Mouse (Mus musculus): ENCODE measurements at regions not wholly inside any gene's neighbourhood (a gene's known extent, or its start where the extent isn't known, plus 50 kb on each side); places are given as distances from the start of the nearest gene placed in this dataset.

GRCm38 (mm10) chr3:34593279-34593678 is 56.9 kb upstream of the Sox2 start:
- DNase-seq (ENCODE audit: low spot score): no peak

- no peak for DNase-seq (ENCODE audit: low spot score)
Observed at GRCm38 (mm10) chr3:34577896-34578530, 72.2 kb upstream of the Sox2 start.

- DNase-seq (ENCODE audit: low spot score): no peak
Observed at GRCm38 (mm10) chr3:34577115-34577514, 73.1 kb upstream of the Sox2 start.

DNA sequence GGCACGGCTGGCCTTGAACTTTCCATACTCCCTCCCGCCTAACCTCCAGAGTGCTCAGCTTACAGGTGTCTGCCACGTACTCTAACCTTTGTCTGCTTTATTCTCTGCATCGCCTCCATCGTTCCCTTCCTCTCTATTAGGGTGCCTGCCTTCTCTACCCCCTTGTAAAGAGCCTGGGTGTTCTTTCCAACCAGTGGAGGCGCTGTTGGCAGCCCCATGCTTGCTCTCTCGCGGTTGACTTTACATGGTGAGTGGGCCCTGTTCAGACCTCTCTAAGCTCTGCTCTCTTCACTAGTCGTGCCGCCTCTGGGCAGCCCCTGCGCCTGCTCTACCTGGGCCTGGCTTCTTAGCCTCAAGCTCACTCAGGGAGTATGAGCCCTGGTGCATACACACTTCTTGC is 74.0 kb upstream of the Sox2 start:
- DNase-seq (ENCODE audit: low spot score): no peak

- DNase-seq (ENCODE audit: low spot score): no peak
Observed at GRCm38 (mm10) chr3:34574711-34575350, 75.4 kb upstream of the Sox2 start.

GRCm38 (mm10) chr3:34573312-34573711 is 76.9 kb upstream of the Sox2 start:
- no peak for DNase-seq (ENCODE audit: low spot score)

DNA sequence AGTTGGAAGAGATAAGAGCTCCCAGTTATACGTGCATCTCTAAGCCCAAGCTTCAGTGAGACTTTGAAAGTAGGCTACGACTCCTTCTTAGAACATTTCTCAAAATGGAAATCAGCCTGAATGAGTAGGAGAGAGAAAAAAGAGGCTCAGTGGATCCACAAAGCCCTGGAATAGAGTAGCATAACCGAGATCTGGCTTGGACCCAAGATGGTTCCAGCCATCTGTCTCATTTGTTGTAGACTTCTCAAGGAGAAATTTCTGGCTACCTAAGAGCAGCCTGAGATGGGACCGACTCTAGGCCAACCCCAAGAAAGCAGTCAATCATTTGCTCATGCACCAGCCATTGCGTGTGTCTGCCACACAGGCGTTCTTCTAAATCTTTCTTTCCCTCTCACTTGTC is 78.1 kb upstream of the Sox2 start:
- DNase-seq (ENCODE audit: low spot score): peak; percentile 55

DNA sequence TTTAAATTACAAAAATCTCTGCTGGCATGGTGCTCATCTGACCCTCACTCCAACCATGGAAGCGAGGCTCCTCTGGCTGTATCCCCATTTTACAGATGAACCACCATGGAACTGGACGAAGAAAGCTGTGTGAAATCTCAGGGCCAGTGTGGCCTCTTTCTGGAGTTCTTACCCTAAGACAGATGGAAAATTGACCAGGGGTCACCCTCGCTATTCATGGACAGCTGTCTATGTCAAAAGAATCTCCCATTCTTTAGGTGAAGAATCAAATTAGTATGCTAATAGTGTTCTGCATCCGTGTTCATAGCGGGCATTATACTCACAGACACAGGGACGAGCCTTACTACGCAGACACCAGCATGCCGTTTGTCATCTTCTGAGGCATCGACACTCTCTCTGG is 78.6 kb upstream of the Sox2 start:
- DNase-seq (ENCODE audit: low spot score): no peak

DNA sequence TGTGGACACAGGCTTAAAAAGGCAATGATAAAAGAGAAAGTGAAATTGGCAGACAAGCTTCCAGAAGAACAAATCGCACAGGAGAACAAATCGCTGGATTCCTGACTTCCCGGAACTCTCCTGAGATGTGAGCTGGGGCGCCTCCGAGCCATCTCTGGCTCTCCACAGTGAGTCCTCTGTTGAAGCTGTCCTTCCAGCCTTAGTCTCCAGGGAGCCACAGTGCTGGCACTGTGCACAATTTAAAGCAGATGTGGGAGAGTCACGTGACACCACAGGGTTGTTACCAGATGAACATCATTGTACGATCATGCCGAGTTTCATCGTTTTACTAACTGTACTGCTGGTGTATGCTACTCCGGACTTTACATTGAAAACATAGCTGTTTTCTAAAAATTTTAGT is 80.2 kb upstream of the Sox2 start:
- no peak for DNase-seq (ENCODE audit: low spot score)

- DNase-seq (ENCODE audit: low spot score): no peak
Observed at GRCm38 (mm10) chr3:34568086-34568650, 82.0 kb upstream of the Sox2 start.

GRCm38 (mm10) chr3:34565386-34565785 is 84.8 kb upstream of the Sox2 start:
- DNase-seq (ENCODE audit: low spot score): no peak

DNA sequence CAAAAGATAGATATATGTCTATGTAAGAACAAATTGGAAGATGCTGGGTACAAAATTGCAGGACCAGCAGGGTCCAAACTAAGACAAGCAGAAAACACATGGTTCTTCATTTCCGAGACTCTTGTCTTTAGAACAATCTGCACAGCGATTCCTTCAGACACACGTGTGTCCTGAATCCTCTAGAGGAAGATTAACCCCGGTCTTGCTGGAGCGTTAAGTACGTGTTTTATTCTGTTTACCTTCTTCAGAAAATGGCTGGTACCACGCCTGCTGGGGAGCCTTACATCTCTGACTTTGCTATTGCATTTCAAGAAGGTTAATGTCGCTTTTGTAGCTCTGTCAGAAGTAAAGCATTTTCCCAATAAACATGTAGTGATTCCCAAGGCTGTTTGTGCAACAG is 87.3 kb upstream of the Sox2 start:
- DNase-seq (ENCODE audit: low spot score): no peak

- DNase-seq (ENCODE audit: low spot score): no peak
Observed at GRCm38 (mm10) chr3:34561709-34562108, 88.5 kb upstream of the Sox2 start.

- DNase-seq (ENCODE audit: low spot score): no peak
Observed at GRCm38 (mm10) chr3:34559841-34560703, 90.1 kb upstream of the Sox2 start.

DNA sequence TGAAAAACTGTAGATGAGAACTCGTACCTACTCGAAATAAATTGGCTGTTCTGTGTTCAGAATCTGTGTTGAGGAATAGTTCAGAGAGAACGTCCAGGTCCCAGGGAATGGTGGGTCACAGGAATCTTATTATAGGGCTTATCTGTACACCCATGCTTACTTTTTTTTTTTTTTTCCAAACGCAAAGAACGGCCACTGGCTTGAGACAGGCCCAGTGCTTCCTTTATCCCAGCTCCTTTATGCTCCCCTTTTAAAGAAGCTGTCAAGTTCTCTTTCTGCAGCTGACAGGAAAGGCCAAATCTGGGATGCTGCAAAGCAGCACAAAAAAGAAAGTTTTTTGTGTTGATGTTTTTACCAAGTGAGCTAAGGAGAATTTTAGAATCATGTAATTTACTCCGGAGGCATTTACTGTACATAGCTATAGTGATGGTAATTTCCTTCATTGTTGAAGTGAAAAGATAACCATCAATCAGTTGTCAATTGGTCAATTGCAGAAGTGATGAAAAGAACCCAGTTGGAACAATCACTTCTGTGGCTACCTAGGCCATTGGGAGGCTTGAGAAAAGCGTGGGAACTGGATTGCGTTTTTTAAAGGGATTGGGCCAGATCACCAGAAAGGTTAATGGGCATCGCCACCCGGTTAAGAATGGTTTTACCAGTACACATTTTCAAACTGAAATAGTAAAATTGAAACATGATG is 91.2 kb upstream of the Sox2 start:
- no peak for DNase-seq (ENCODE audit: low spot score)

DNA sequence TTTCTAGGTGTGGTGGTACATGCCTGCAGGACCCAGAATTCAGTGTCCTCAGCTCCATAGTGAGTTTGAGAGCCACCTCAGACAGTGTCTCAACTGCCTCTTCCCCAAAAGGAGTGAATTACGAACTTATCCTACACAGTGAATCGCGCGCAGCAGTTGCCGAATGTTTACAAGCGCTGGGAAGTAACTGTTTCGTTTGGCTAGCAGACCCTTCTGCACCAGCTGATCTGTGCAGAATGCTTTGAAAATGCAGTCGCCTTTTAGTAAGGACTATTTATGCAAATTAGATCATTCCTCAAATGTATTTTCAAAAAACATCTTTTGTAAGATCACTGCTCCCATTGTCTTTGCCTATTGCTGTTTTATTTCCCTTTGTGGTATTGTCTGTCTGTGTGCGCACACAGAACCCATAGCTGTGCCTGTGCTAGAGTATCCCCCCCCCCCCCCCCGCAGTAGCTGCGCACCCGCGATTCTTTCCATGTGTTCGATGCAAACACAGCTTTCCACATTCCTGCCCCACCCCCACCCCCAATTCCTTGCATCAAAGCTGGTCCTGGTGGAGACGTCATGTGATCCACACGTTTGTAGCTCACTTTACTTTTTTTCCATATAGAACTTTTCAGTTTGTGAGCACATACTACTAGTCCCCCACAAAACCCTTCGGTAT is 97.5 kb upstream of the Sox2 start:
- DNase-seq (ENCODE audit: low spot score): no peak

DNA sequence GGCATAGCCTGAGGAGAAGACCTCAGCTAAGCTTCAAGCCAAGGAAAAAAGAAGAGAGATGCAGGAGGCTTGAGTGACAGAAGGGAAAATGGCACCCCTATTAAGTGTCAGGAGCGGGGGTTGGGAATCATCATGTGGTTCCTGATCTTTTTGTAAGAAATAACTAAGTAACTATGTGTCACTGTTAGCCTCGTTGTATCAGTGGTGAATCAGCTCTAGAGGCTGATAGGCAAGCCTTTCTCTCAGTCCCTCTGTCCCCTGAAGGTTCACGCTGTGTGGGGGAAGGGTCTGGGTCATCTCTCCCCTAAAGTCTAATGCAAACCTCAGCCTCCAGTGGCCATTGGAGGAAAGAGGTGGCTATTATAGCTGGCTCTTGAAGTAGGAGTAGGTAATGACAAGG is 99.1 kb upstream of the Sox2 start:
- DNase-seq (ENCODE audit: low spot score): no peak

DNA sequence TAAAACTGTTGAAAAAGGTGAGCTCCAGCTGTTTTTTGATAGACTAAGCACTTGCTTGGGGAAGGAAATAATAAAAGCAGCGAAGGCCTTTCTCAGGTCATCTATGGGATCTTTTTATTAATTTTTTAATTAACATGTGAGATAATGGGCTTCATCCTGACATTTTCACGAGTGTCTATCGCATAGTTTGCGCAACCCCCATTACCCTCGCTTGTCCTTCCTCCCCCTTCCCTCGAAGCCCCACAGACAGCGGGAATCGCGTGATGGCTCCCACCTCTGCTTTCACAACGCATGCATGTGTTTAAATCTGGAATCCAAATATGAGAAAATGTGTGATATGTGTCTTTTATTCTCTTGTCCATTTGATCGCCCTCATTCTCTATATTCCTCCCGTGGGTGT is 100.0 kb upstream of the Sox2 start:
- DNase-seq (ENCODE audit: low spot score): no peak

- peak; percentile 46 for DNase-seq (ENCODE audit: low spot score)
Observed at GRCm38 (mm10) chr3:34532451-34532850, 117.8 kb upstream of the Sox2 start.

GRCm38 (mm10) chr3:34531836-34532235 is 118.4 kb upstream of the Sox2 start:
- DNase-seq (ENCODE audit: low spot score): no peak

DNA sequence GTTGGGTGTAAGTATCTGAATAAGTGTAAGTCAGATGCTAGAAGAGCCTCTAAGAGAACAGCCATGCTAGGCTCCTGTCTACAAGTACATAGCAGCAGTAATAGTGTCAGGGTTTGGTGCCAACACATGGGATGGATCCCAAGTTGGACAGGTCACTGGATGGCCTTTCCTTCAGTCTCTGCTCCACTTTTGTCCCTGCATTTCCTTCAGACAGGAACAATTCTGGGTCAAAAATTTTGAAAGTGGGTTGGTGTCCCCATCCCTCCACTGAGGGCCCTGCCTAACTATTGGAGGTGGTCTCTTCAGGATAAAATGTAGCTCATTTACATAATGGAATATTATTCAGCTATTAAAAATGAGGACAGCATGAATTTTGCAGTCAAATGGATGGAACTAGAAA is 122.7 kb upstream of the Sox2 start:
- no peak for DNase-seq (ENCODE audit: low spot score)

DNA sequence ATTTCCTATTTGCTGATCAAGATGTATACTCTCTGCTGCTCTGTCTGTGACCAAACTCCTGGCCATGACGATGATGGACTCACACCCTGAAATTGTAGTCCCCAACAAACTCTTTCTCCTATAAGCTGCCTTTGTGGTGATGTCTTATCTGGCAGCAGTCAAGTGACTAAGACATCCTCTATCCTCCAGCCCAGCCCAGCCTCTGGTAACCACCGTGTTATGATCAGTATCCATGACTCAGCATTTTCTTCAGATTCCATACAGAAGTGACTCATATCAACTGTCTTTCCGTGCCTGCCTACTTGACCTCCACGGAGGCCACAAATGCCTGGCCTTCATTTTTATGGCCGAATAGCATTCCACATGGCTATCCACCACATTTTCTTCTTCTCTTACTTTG is 124.5 kb upstream of the Sox2 start:
- DNase-seq (ENCODE audit: low spot score): no peak
